Mouse (Mus musculus) retina, adult 2 months (tissue): Measurements from ENCODE around the gene Soga1.

ENCODE experiments used
- DNase-seq: peaks from one replicate; pipeline ENCODE4 v3.0.0-alpha.2; 2012; ENCODE audit warnings: low read depth, low spot score

Soga1 gene

GRCm38 (mm10) chr2:157039900-157040648 is 39.0 kb downstream of the Soga1 start:
- DNase-seq = no peak

GRCm38 (mm10) chr2:157037303-157037702 is 41.8 kb downstream of the Soga1 start:
- no peak for DNase-seq

- no peak for DNase-seq
Observed at GRCm38 (mm10) chr2:157036400-157036799, 42.7 kb downstream of the Soga1 start.

- DNase-seq = no peak
Observed at GRCm38 (mm10) chr2:157035371-157035770, 43.7 kb downstream of the Soga1 start.

GRCm38 (mm10) chr2:157030804-157031203 is 48.2 kb downstream of the Soga1 start:
- peak; percentile 64 for DNase-seq

GRCm38 (mm10) chr2:157028261-157028660 is 50.8 kb downstream of the Soga1 start:
- DNase-seq = no peak

GRCm38 (mm10) chr2:157027106-157028008 is 51.7 kb downstream of the Soga1 start:
- DNase-seq = no peak

- DNase-seq = no peak
Observed at GRCm38 (mm10) chr2:157021156-157021555, 57.9 kb downstream of the Soga1 start.

- DNase-seq = no peak
Observed at GRCm38 (mm10) chr2:157019228-157019627, 59.8 kb downstream of the Soga1 start.

- no peak for DNase-seq
Observed at GRCm38 (mm10) chr2:157016529-157017270, 62.4 kb downstream of the Soga1 start.

GRCm38 (mm10) chr2:157012341-157012740 is 66.7 kb downstream of the Soga1 start:
- no peak for DNase-seq

- DNase-seq = no peak
Observed at GRCm38 (mm10) chr2:157010634-157011310, 68.3 kb downstream of the Soga1 start.

- DNase-seq = no peak
Observed at GRCm38 (mm10) chr2:157010121-157010520, 68.9 kb downstream of the Soga1 start.

GRCm38 (mm10) chr2:157008509-157008908 is 70.5 kb downstream of the Soga1 start:
- no peak for DNase-seq

GRCm38 (mm10) chr2:157007234-157007596 is 71.8 kb downstream of the Soga1 start:
- no peak for DNase-seq

GRCm38 (mm10) chr2:157006511-157007233 is 72.4 kb downstream of the Soga1 start, which contains the start of gene Dsn1:
Dsn1 (minus strand) TSS chr2:157007154.
- peak; percentile 71 for DNase-seq

- DNase-seq = no peak
Observed at GRCm38 (mm10) chr2:157002321-157002720, 76.7 kb downstream of the Soga1 start.

- no peak for DNase-seq
Observed at GRCm38 (mm10) chr2:156998263-156998662, 80.8 kb downstream of the Soga1 start.

- peak; percentile 58 for DNase-seq
Observed at GRCm38 (mm10) chr2:156996576-156996975, 82.5 kb downstream of the Soga1 start.

- peak; percentile 96 for DNase-seq
Observed at GRCm38 (mm10) chr2:156991470-156992319, 87.4 kb downstream of the Soga1 start, which contains the start of gene Ndrg3. Ndrg3 (minus strand) TSS chr2:156992056.
